Mouse (Mus musculus) left cerebral cortex, adult 2 months (tissue): ENCODE measurements around the gene Trak1. TPM values are rescaled to one million over a fixed set of nuclear protein-coding genes. Genes with fewer than 3 reads are reported as not detected.

Experiments
- DNase-seq, 2 experiments: peaks; one replicate each; pipeline ENCODE4 v3.0.0; 2021 to 2022; ENCODE audit warnings: low spot score in 2 of 2, mixed read lengths in 1 of 2; ENCODE audit errors: extremely low spot score in 1 of 2
- H3K27ac ChIP-seq: fragments of 200-600 bp; 2 replicates; pipeline ENCODE4 v1.8.1; 2022
- H3K4me3 ChIP-seq: fragments of 200-600 bp; 2 replicates; pipeline ENCODE4 v1.8.1; 2022
- CTCF ChIP-seq: fragments of 200-600 bp; IDR thresholded peaks from 2 replicates; pipeline ENCODE4 v1.8.1; 2022; ENCODE audit warnings: antibody characterized with exemption, mild to moderate bottlenecking, moderate library complexity
- intact Hi-C: fragments of 180-260 bp; cut with DNase I; formaldehyde crosslinking; loops from one replicate; pipeline ENCODE4 v1.15.1; 2025
- total RNA-seq, 2 experiments: library from RNA; stranded (reverse); gene quantifications; 2 replicates each; pipeline ENCODE4 v1.2.3; 2021

Gene Trak1
- total RNA-seq, 2 experiments from 2014 or later: 247 to 298 TPM

- no peak for DNase-seq
- intact Hi-C loops: loop anchor here (5.0 kb wide), 1 partner anchor 211 kb away; no protein-coding TSS in a partner anchor
- Histone ChIP-seq H3K27ac (no peak overlapping the region), H3K4me3 (no peak overlapping the region)
- TF ChIP-seq CTCF: peak; percentile 93
Observed at GRCm38 (mm10) chr9:121458466-121458865, 161.2 kb downstream of the Trak1 start.

- intact Hi-C loops: loop anchor here (5.0 kb wide), 1 partner anchor 213 kb away; no protein-coding TSS in a partner anchor
- Histone ChIP-seq H3K27ac (no peak overlapping the region), H3K4me3 (no peak overlapping the region)
- DNase-seq: no peak
- TF ChIP-seq CTCF: no peak
Observed at GRCm38 (mm10) chr9:121459950-121460349, 162.6 kb downstream of the Trak1 start.

- TF ChIP-seq CTCF: no peak
- no peak for DNase-seq
- Histone ChIP-seq H3K27ac (no peak overlapping the region), H3K4me3 (no peak overlapping the region)
- intact Hi-C loops: no loop called here
Observed at GRCm38 (mm10) chr9:121460527-121460926, 163.2 kb downstream of the Trak1 start.

- Histone ChIP-seq H3K27ac (no peak overlapping the region), H3K4me3 (no peak overlapping the region)
- no peak for TF ChIP-seq CTCF
- intact Hi-C loops: no loop called here
- DNase-seq: no peak
Observed at GRCm38 (mm10) chr9:121467460-121467859, 170.2 kb downstream of the Trak1 start.

- no peak overlapping the region for H3K27ac ChIP-seq
- no peak for DNase-seq
- no peak for TF ChIP-seq CTCF
- no peak overlapping the region for H3K4me3 ChIP-seq
- intact Hi-C loops: no loop called here
Observed at GRCm38 (mm10) chr9:121469711-121470110, 172.4 kb downstream of the Trak1 start.

- peak; percentile 37 for TF ChIP-seq CTCF
- Histone ChIP-seq H3K27ac (no peak overlapping the region), H3K4me3 (no peak overlapping the region)
- intact Hi-C loops: loop anchor here (2.0 kb wide), 1 partner anchor 226 kb away; no protein-coding TSS in a partner anchor
- DNase-seq: no peak
Observed at GRCm38 (mm10) chr9:121474771-121475170, 177.5 kb downstream of the Trak1 start.

GRCm38 (mm10) chr9:121475488-121476452 lies 178.5 kb downstream of the Trak1 start:
- intact Hi-C loops: loop anchor here (2.0 kb wide), 2 partner anchors 195 to 227 kb away; no protein-coding TSS in a partner anchor
- no peak for DNase-seq
- no peak overlapping the region for H3K4me3 ChIP-seq
- H3K27ac ChIP-seq: no peak overlapping the region
- TF ChIP-seq CTCF: no peak

- peak; percentile 70 to 76 for DNase-seq
- Histone ChIP-seq H3K27ac (peak overlapping the region; percentile 50), H3K4me3 (peak overlapping the region; percentile 29)
- intact Hi-C loops: loop anchor here (2.0 kb wide), 1 partner anchor 193 kb away; no protein-coding TSS in a partner anchor
- peak; percentile 86 for TF ChIP-seq CTCF
Observed at GRCm38 (mm10) chr9:121477305-121477911, 180.1 kb downstream of the Trak1 start.

GRCm38 (mm10) chr9:121479453-121479852 lies 182.2 kb downstream of the Trak1 start:
- TF ChIP-seq CTCF: peak; percentile 84
- Histone ChIP-seq H3K27ac (no peak overlapping the region), H3K4me3 (no peak overlapping the region)
- peak; percentile 72 to 75 for DNase-seq
- intact Hi-C loops: loop anchor here (1.0 to 2.0 kb wide), 2 partner anchors 126 to 199 kb away; no protein-coding TSS in a partner anchor

- 0 out of 2 replicates have a peak overlapping the region, but pooled peaks have one; percentile 45 for H3K27ac ChIP-seq
- intact Hi-C loops: no loop called here
- H3K4me3 ChIP-seq: no peak overlapping the region
- DNase-seq: no peak
- no peak for TF ChIP-seq CTCF
Observed at GRCm38 (mm10) chr9:121487216-121487615, 189.9 kb downstream of the Trak1 start.

GRCm38 (mm10) chr9:121491592-121492240 lies 194.4 kb downstream of the Trak1 start:
- no peak for TF ChIP-seq CTCF
- no peak for DNase-seq

More at GRCm38 (mm10) chr9:121491592-121492240, 194.4 kb downstream of the Trak1 start:
- Histone ChIP-seq H3K4me3 (peak overlapping the region; percentile 65), H3K27ac (no peak overlapping the region)
- intact Hi-C loops: no loop called here
